Mouse (Mus musculus) spleen, postnatal 4 days (tissue): ENCODE measurements around the gene Wdr91.

ENCODE experiments used
- DNase-seq, 2 experiments: peaks; one replicate each; pipeline ENCODE4 v3.0.0; 2022; ENCODE audit warnings: low spot score in 2 of 2

Wdr91 gene

DNA sequence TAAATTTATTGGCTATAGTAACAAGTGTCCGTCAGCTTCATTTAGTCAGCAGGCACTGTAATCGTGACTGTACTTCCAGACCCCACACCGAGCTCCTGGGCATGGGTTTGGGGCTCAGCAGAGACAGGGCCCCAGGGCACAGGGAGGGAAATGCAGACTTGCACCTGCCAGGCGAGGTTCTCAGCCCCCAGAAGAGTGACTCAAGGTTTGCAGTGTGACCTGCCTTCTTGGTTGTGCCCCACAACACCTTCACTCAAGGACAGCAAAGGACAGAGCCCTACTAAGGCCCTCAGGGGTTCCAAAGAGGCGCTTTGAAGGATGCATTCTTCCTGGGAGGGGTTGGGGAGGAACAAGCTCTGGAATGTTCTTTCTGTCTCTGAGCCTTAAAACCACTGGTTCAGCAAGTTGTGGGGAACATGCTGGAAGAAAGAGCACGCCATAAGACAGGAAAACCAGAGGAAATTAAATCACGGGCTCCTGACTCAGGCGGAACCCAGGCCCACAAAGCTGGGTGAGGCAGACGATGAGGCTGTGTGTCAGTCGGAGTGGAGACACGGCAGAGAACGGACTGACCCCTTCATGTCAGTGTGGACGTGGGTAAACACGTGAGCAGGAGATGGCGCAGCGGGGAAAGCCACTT lies 31.5 kb downstream of the Wdr91 start:
- DNase-seq = no peak

- DNase-seq = peak; percentile 90 to 94
Measured at GRCm38 (mm10) chr6:34877509-34878321, 33.0 kb downstream of the Wdr91 start, which contains the start of gene Cyren. TSS of gene Cyren (minus strand) at chr6:34878060.

- no peak for DNase-seq
Measured at GRCm38 (mm10) chr6:34876835-34877156, 33.9 kb downstream of the Wdr91 start.

GRCm38 (mm10) chr6:34875966-34876834 lies 34.5 kb downstream of the Wdr91 start:
- DNase-seq = peak in 1 of 2 experiments; percentile 56

DNA sequence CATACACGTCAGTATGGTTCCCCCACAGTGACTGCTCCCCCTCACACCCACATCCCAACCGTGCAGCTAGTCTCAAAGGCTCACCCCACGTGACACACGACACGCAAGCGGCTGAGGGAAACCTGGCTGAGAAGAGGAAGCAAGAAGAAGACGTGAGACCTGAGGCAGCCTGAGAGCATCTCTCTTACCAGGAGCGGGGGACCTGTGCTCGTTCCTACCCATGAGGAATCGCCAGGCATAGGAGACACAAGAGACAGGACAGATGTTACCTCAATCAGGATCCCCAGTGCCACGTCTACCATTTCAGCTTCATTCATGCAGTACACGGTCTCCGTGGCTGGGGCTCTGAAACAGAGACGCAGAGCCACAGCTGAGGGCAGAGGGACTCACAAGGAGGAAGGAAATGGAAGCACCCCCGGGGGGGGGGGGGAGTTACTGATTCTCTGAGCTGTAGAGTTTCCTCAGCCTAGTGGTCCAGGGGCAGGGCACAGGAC lies 35.4 kb downstream of the Wdr91 start:
- peak; percentile 62 to 83 for DNase-seq

- DNase-seq = peak; percentile 61 to 66
Measured at GRCm38 (mm10) chr6:34874101-34874921, 36.4 kb downstream of the Wdr91 start.

- DNase-seq = no peak
Measured at GRCm38 (mm10) chr6:34872871-34873270, 37.8 kb downstream of the Wdr91 start.

GRCm38 (mm10) chr6:34871929-34872328 lies 38.7 kb downstream of the Wdr91 start:
- no peak for DNase-seq

DNA sequence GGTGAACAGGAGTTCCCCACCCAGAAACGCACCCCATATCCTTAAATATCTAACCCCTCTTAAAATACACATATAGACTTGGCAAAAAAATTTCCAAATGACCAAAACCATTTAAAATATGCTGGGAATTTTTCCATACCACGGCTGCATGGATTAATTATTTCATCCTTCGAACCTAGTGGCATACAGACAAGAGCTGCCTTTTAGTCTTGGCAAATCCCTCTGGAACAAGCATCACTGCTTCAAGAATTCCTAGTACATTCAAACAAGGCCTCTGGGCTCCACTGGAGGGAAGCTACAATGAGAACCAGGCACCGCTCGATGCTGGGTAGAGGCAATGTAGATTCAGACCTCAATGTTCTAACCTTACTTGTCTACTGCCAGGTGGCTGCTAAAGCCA lies 40.0 kb downstream of the Wdr91 start:
- no peak for DNase-seq

GRCm38 (mm10) chr6:34870136-34870535 lies 40.5 kb downstream of the Wdr91 start:
- peak in 1 of 2 experiments; percentile 55 for DNase-seq

GRCm38 (mm10) chr6:34869225-34869915 lies 41.3 kb downstream of the Wdr91 start:
- peak; percentile 52 to 65 for DNase-seq

- peak in 1 of 2 experiments; percentile 59 for DNase-seq
Measured at GRCm38 (mm10) chr6:34868507-34869217, 42.0 kb downstream of the Wdr91 start.

DNA sequence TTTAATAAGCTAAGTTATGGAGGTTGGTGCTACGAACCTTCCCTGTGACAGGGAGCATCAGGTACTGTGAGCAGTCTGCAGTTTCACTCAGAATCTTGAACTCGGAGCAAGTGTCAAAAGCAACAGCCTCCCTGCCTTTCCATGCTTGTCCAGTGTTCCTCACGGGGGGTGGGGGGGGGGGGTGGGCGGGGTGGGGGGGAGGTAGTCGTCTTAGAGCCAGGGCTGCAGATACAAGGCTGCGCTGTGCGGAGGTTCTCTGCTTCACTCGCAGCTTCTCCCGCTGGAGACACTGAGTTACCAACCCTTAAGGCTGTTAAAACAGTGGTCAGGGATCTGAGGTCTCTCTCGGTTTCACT lies 42.7 kb downstream of the Wdr91 start:
- DNase-seq = peak in 1 of 2 experiments; percentile 57

- DNase-seq = peak in 1 of 2 experiments; percentile 59
Measured at GRCm38 (mm10) chr6:34867301-34867994, 43.2 kb downstream of the Wdr91 start.

- DNase-seq = no peak
Measured at GRCm38 (mm10) chr6:34866786-34867185, 43.9 kb downstream of the Wdr91 start.

GRCm38 (mm10) chr6:34865711-34866593 lies 44.7 kb downstream of the Wdr91 start:
- peak in 1 of 2 experiments; percentile 59 for DNase-seq

DNA sequence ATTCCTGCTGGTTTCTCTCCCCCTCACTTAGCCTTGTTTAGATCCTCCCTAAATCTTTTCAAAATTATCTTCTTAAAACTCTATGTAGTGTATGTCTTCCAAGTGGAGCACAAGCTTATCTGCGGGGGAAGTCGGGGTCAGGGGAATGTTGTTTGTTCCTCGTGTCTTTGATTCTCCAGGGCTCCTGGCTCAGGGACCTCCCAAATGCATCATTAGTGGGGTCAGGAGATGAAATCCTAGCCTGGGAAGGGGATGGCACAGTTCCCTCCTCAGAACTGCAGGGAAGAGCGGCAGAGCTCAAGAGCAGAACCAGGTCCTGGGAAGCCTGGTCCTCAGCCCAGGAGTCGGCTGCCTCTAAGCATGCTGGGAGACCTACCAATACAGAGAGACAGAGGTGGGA lies 45.5 kb downstream of the Wdr91 start:
- no peak for DNase-seq

DNA sequence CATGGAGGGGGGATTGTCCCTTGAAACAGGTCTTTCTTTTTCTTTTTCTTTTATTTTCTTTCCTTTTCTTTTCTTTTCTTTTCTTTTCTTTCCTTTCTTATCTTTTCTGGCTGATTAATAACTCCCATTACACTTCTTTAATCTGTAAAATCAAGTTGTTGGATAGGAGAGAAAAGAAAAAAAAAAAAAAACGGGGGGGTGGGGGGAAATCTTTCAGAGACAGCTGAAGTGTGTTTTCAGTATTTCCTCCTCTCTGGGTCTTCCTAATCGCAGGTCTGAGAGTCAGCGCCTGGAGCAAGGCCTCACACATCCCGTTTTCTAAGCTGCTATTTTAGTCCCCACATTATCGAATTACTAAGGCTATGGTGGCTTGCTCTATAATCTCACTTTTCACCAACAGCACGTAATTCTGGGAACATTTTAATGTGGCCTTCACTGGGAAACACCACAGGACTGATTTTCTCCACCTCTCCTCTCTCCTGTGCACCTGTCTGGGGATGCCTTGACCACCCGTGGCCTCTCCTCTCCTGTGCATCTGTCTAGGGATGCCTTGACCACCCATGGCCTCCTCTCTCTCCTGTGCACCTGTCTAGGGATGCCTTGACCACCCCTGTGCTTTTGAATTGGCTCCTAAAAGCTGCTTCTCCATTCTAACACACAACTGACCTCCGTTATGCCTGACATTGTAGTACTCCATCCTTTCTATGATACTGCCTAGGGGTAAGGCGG lies 46.7 kb downstream of the Wdr91 start:
- DNase-seq = peak in 1 of 2 experiments; percentile 55
